Mouse (Mus musculus): ENCODE results near the gene Unc13a. TPM values are rescaled to one million over a fixed set of nuclear protein-coding genes. Genes with fewer than 3 reads are reported as not detected.

Gene Unc13a
- polyA plus RNA-seq (2015; fragmentation: Nextera tagmentation; extraction: Ambion mirVana) = 0.87 and 1.2 TPM in 2 replicates

- Histone ChIP-seq H3K9me3 (no peaks in the 10 kb centered on the region), H3K9ac (peak within 1 kb of the TSS; percentile 64), H3K4me2 (peak within 1 kb of the TSS; percentile 98), H3K4me3 (peak within 1 kb of the TSS; percentile 55), H3K4me1 (peaks cover 28% of the 10 kb centered on the region), H3K36me3 (no peaks in the 10 kb centered on the region), H3K27me3 (peaks cover 57% of the 10 kb centered on the region), H3K27ac (no peak within 1 kb of the TSS)
- ATAC-seq (ENCODE audit: insufficient number of reproducible peaks, insufficient read depth, low FRiP score, low TSS enrichment, low read depth) = peak; percentile 52
- under 1% methylated on average over 42 of the region's 42 CpGs for WGBS
Measured at GRCm38 (mm10) chr8:71671549-71671965, at the start of gene Unc13a. Gene Unc13a (minus strand): TSS chr8:71671757.

- H3K4me1 ChIP-seq = peaks cover 7% of the 10 kb centered on the region
- no peaks in the 10 kb centered on the region for H3K36me3 ChIP-seq
- H3K4me2 ChIP-seq = no peak overlapping the region
- H3K9ac ChIP-seq = no peak overlapping the region
- ATAC-seq (ENCODE audit: insufficient number of reproducible peaks, insufficient read depth, low FRiP score, low TSS enrichment, low read depth) = no peak
- no peak overlapping the region for H3K4me3 ChIP-seq
- no peaks in the 10 kb centered on the region for H3K9me3 ChIP-seq
- H3K27ac ChIP-seq = no peak overlapping the region
- 41% methylated on average over 7 of the region's 7 CpGs for WGBS
- peaks cover 27% of the 10 kb centered on the region for H3K27me3 ChIP-seq
Measured at GRCm38 (mm10) chr8:71719928-71720457, 48.4 kb upstream of the Unc13a start.

- no peak overlapping the region for H3K9ac ChIP-seq
- H3K4me2 ChIP-seq = no peak overlapping the region
- no peak overlapping the region for H3K4me3 ChIP-seq
- no peaks in the 10 kb centered on the region for H3K36me3 ChIP-seq
- H3K27ac ChIP-seq = no peak overlapping the region
- 0 out of 2 replicates have a peak, but pooled peaks cover 3% of the 10 kb centered on the region for H3K4me1 ChIP-seq
- WGBS = 66% methylated on average over 4 of the region's 4 CpGs
- ATAC-seq (ENCODE audit: insufficient number of reproducible peaks, insufficient read depth, low FRiP score, low TSS enrichment, low read depth) = no peak
- no peaks in the 10 kb centered on the region for H3K9me3 ChIP-seq
- H3K27me3 ChIP-seq = peaks cover 20% of the 10 kb centered on the region
Measured at GRCm38 (mm10) chr8:71719218-71719617, 47.7 kb upstream of the Unc13a start.

GRCm38 (mm10) chr8:71718252-71718651, 46.7 kb upstream of the Unc13a start:
- Histone ChIP-seq H3K9ac (no peak overlapping the region), H3K9me3 (no peaks in the 10 kb centered on the region), H3K27me3 (peaks cover 13% of the 10 kb centered on the region), H3K27ac (no peak overlapping the region), H3K36me3 (no peaks in the 10 kb centered on the region), H3K4me1 (0 out of 2 replicates have a peak, but pooled peaks cover 3% of the 10 kb centered on the region), H3K4me2 (no peak overlapping the region), H3K4me3 (no peak overlapping the region)
- ATAC-seq (ENCODE audit: insufficient number of reproducible peaks, insufficient read depth, low FRiP score, low TSS enrichment, low read depth) = no peak
- WGBS = 25% methylated on average over 3 of the region's 3 CpGs

- Histone ChIP-seq H3K4me1 (0 out of 2 replicates have a peak, but pooled peaks cover 3% of the 10 kb centered on the region), H3K4me2 (no peak overlapping the region), H3K36me3 (no peaks in the 10 kb centered on the region), H3K9ac (no peak overlapping the region), H3K27me3 (0 out of 2 replicates have a peak, but pooled peaks cover 4% of the 10 kb centered on the region), H3K4me3 (no peak overlapping the region), H3K9me3 (no peaks in the 10 kb centered on the region), H3K27ac (no peak overlapping the region)
- no peak for ATAC-seq (ENCODE audit: insufficient number of reproducible peaks, insufficient read depth, low FRiP score, low TSS enrichment, low read depth)
- WGBS = 89% methylated on average over 12 of the region's 12 CpGs
Measured at GRCm38 (mm10) chr8:71717096-71717495, 45.5 kb upstream of the Unc13a start.

- H3K4me2 ChIP-seq = no peak overlapping the region
- WGBS = 79% methylated on average over 13 of the region's 13 CpGs
Measured at GRCm38 (mm10) chr8:71716561-71717053, 45.0 kb upstream of the Unc13a start.

GRCm38 (mm10) chr8:71715531-71715930, 44.0 kb upstream of the Unc13a start:
- Histone ChIP-seq H3K4me1 (0 out of 2 replicates have a peak, but pooled peaks cover 3% of the 10 kb centered on the region), H3K4me3 (no peak overlapping the region), H3K27ac (no peak overlapping the region), H3K27me3 (0 out of 2 replicates have a peak, but pooled peaks cover 4% of the 10 kb centered on the region), H3K36me3 (no peaks in the 10 kb centered on the region), H3K9ac (no peak overlapping the region), H3K4me2 (no peak overlapping the region), H3K9me3 (no peaks in the 10 kb centered on the region)
- no peak for ATAC-seq (ENCODE audit: insufficient number of reproducible peaks, insufficient read depth, low FRiP score, low TSS enrichment, low read depth)
- WGBS = 44% methylated on average over 8 of the region's 8 CpGs

More at GRCm38 (mm10) chr8:71716561-71717053, 45.0 kb upstream of the Unc13a start:
- H3K27me3 ChIP-seq = 0 out of 2 replicates have a peak, but pooled peaks cover 4% of the 10 kb centered on the region
- no peaks in the 10 kb centered on the region for H3K36me3 ChIP-seq
- H3K27ac ChIP-seq = no peak overlapping the region
- no peak overlapping the region for H3K9ac ChIP-seq
- ATAC-seq (ENCODE audit: insufficient number of reproducible peaks, insufficient read depth, low FRiP score, low TSS enrichment, low read depth) = no peak
- 0 out of 2 replicates have a peak, but pooled peaks cover 3% of the 10 kb centered on the region for H3K4me1 ChIP-seq
- H3K9me3 ChIP-seq = no peaks in the 10 kb centered on the region
- H3K4me3 ChIP-seq = no peak overlapping the region

GRCm38 (mm10) chr8:71711574-71711973, 40.0 kb upstream of the Unc13a start:
- H3K9me3 ChIP-seq = no peaks in the 10 kb centered on the region
- H3K27me3 ChIP-seq = peaks cover 37% of the 10 kb centered on the region
- ATAC-seq (ENCODE audit: insufficient number of reproducible peaks, insufficient read depth, low FRiP score, low TSS enrichment, low read depth) = no peak
- H3K36me3 ChIP-seq = no peaks in the 10 kb centered on the region
- no peak overlapping the region for H3K27ac ChIP-seq
- no peak overlapping the region for H3K9ac ChIP-seq
- no peak overlapping the region for H3K4me2 ChIP-seq
- H3K4me3 ChIP-seq = no peak overlapping the region
- WGBS = 93% methylated on average over 2 of the region's 2 CpGs
- peaks cover 9% of the 10 kb centered on the region; the same call in 1 of the 2 replicates for H3K4me1 ChIP-seq

- H3K27me3 ChIP-seq = peaks cover 45% of the 10 kb centered on the region
Measured at GRCm38 (mm10) chr8:71709800-71710446, 38.4 kb upstream of the Unc13a start.

GRCm38 (mm10) chr8:71709134-71709799, 37.7 kb upstream of the Unc13a start:
- 31% methylated on average over 25 of the region's 25 CpGs for WGBS
- Histone ChIP-seq H3K9ac (0 out of 2 replicates have a peak overlapping the region, but pooled peaks have one; percentile 16), H3K36me3 (no peaks in the 10 kb centered on the region), H3K9me3 (no peaks in the 10 kb centered on the region), H3K27ac (no peak overlapping the region), H3K4me2 (peak overlapping the region; percentile 55), H3K4me3 (peak overlapping the region; percentile 22; the same call in 1 of the 2 replicates), H3K4me1 (peaks cover 9% of the 10 kb centered on the region; the same call in 1 of the 2 replicates), H3K27me3 (peaks cover 52% of the 10 kb centered on the region)
- no peak for ATAC-seq (ENCODE audit: insufficient number of reproducible peaks, insufficient read depth, low FRiP score, low TSS enrichment, low read depth)

More at GRCm38 (mm10) chr8:71709800-71710446, 38.4 kb upstream of the Unc13a start:
- WGBS = 21% methylated on average over 25 of the region's 25 CpGs
- H3K9me3 ChIP-seq = no peaks in the 10 kb centered on the region
- no peaks in the 10 kb centered on the region for H3K36me3 ChIP-seq
- peaks cover 9% of the 10 kb centered on the region; the same call in 1 of the 2 replicates for H3K4me1 ChIP-seq
- H3K27ac ChIP-seq = no peak overlapping the region
- H3K4me3 ChIP-seq = peak overlapping the region; percentile 22
- peak; percentile 16; the same call in 1 of the 2 replicates for ATAC-seq (ENCODE audit: insufficient number of reproducible peaks, insufficient read depth, low FRiP score, low TSS enrichment, low read depth)
- H3K9ac ChIP-seq = 0 out of 2 replicates have a peak overlapping the region, but pooled peaks have one; percentile 16
- H3K4me2 ChIP-seq = peak overlapping the region; percentile 55

GRCm38 (mm10) chr8:71707874-71708273, 36.3 kb upstream of the Unc13a start:
- no peak overlapping the region for H3K9ac ChIP-seq
- H3K27ac ChIP-seq = no peak overlapping the region
- no peak overlapping the region for H3K4me2 ChIP-seq
- no peak for ATAC-seq (ENCODE audit: insufficient number of reproducible peaks, insufficient read depth, low FRiP score, low TSS enrichment, low read depth)
- peaks cover 66% of the 10 kb centered on the region for H3K27me3 ChIP-seq
- H3K9me3 ChIP-seq = no peaks in the 10 kb centered on the region
- no peaks in the 10 kb centered on the region for H3K36me3 ChIP-seq
- WGBS = 33% methylated on average over 8 of the region's 8 CpGs
- H3K4me1 ChIP-seq = peaks cover 9% of the 10 kb centered on the region; the same call in 1 of the 2 replicates
- H3K4me3 ChIP-seq = no peak overlapping the region
